14 mouse cellular contexts compared by ENCODE assay signal in genomic region chr11:20605613-20606012, GRCm38 (mm10).
DNase-seq lines count a peak whose midpoint lies in the region; ATAC-seq lines count a peak whose summit lies in the region.
"Had no signal": no experiment of that assay in that cellular context is flagged by ENCODE, and none has a peak within 500 bp of the region (broad histone marks: within the 10 kb centered on the region; RNA-seq: fewer than 3 reads in every experiment).

No protein-coding gene starts in this region.

- peak; percentile 69 for DNase-seq in heart, adult 11 months
- DNase-seq in heart, adult 9 months (ENCODE audit: low spot score in 2 of 2), result no peak
- DNase-seq in retina, embryonic 14.5 days (ENCODE audit: low spot score), result peak; percentile 8
- no peak for DNase-seq in retina, postnatal 1 day
- DNase-seq in T-cell, adult 2 months (ENCODE audit: low spot score), result no peak
- DNase-seq: cerebellum, adult 11 months; cerebellum, postnatal 36 days; lung, postnatal 4 days; thymus, postnatal 25 days had no signal

- no peak overlapping the region for H3K4me3 ChIP-seq in hindbrain, embryonic 12.5 days
- no peak overlapping the region for H3K4me3 ChIP-seq in hindbrain, embryonic 16.5 days (ENCODE audit: low read length)
- H3K4me3 ChIP-seq: embryonic facial prominence, embryonic 12.5 days; intestine, embryonic 15.5 days had no signal

- 49% methylated on average over 7 of the region's 7 CpGs for WGBS in hindbrain, embryonic 12.5 days
- 54% methylated on average over 7 of the region's 7 CpGs for WGBS in hindbrain, embryonic 16.5 days

- no peaks in the 10 kb centered on the region for H3K9me3 ChIP-seq in hindbrain, embryonic 12.5 days (replicated peaks)
- H3K9me3 ChIP-seq in hindbrain, embryonic 16.5 days (ENCODE audit: control insufficient read depth, low read length), result no peaks in the 10 kb centered on the region
- H3K9me3 ChIP-seq: embryonic facial prominence, embryonic 12.5 days; intestine, embryonic 15.5 days had no signal

- ATAC-seq in hindbrain, embryonic 12.5 days (ENCODE audit: low FRiP score), result no peak
- ATAC-seq in hindbrain, embryonic 16.5 days, result no peak
- ATAC-seq: intestine, embryonic 15.5 days; Patski had no signal

- H3K4me2 ChIP-seq in hindbrain, embryonic 12.5 days (replicated peaks), result no peak overlapping the region
- H3K4me2 ChIP-seq in hindbrain, embryonic 16.5 days (ENCODE audit: low read length), result no peak overlapping the region
- H3K4me2 ChIP-seq: embryonic facial prominence, embryonic 12.5 days; intestine, embryonic 15.5 days had no signal

- no peaks in the 10 kb centered on the region for H3K36me3 ChIP-seq in hindbrain, embryonic 12.5 days
- H3K36me3 ChIP-seq in hindbrain, embryonic 16.5 days (ENCODE audit: control insufficient read depth, insufficient read depth, low read length), result no peaks in the 10 kb centered on the region
- H3K36me3 ChIP-seq: embryonic facial prominence, embryonic 12.5 days; intestine, embryonic 15.5 days had no signal

- peaks cover 11% of the 10 kb centered on the region for H3K4me1 ChIP-seq in hindbrain, embryonic 12.5 days
- H3K4me1 ChIP-seq in hindbrain, embryonic 16.5 days (ENCODE audit: control insufficient read depth, insufficient read depth, low read depth, low read length), result peaks cover 2% of the 10 kb centered on the region; the same call in 1 of the 2 replicates
- H3K4me1 ChIP-seq: intestine, embryonic 15.5 days had no signal

- H3K27me3 ChIP-seq in hindbrain, embryonic 12.5 days, result no peaks in the 10 kb centered on the region
- H3K27me3 ChIP-seq in hindbrain, embryonic 16.5 days (replicated peaks; ENCODE audit: control insufficient read depth, insufficient read depth, low read length), result no peaks in the 10 kb centered on the region
- H3K27me3 ChIP-seq: embryonic facial prominence, embryonic 12.5 days; intestine, embryonic 15.5 days; Patski had no signal

- H3K9ac ChIP-seq in hindbrain, embryonic 12.5 days, result peak overlapping the region; percentile 0; the same call in 1 of the 2 replicates
- no peak overlapping the region for H3K9ac ChIP-seq in hindbrain, embryonic 16.5 days (ENCODE audit: low read depth, low read length)
- H3K9ac ChIP-seq: embryonic facial prominence, embryonic 12.5 days; intestine, embryonic 15.5 days had no signal

- 0 out of 2 replicates have a peak overlapping the region, but pooled peaks have one; percentile 5 for H3K27ac ChIP-seq in hindbrain, embryonic 12.5 days
- no peak overlapping the region for H3K27ac ChIP-seq in hindbrain, embryonic 16.5 days (ENCODE audit: low read depth, low read length)
- H3K27ac ChIP-seq: embryonic facial prominence, embryonic 12.5 days; intestine, embryonic 15.5 days had no signal

Comparison
In these comparisons a context has a peak if more than half of its experiments do, and no peak if none do; other contexts are left out.
1. DNase-seq: peak in heart, adult 11 months (single experiment) and retina, embryonic 14.5 days (single experiment); none in heart, adult 9 months (0 of 2), retina, postnatal 1 day (single experiment) and T-cell, adult 2 months (single experiment).